Mouse (Mus musculus) liver, embryonic 11.5 days (tissue): ENCODE results near the gene Lrp2bp. TPM values are rescaled to one million over a fixed set of nuclear protein-coding genes. Genes with fewer than 3 reads are reported as not detected.
A peak's percentile ranks its signal among the peaks of the same experiment; 100 is the strongest.

Experiments used
- ATAC-seq: fragments of 200-750 bp; cut with Nextera tagmentation; replicated peaks from 2 replicates; pipeline ENCODE4 v1.8.0; 2017; ENCODE audit warnings: moderate number of reproducible peaks, mild to moderate bottlenecking, moderate TSS enrichment, moderate library complexity; ENCODE audit not compliant: low FRiP score
- DNase-seq: peaks from one replicate; pipeline ENCODE4 v3.0.0-alpha.2; 2017; ENCODE audit warnings: low spot score
- H3K27ac ChIP-seq: fragments of 300-500 bp; sonication (generic); 2 replicates; pipeline ENCODE4 v1.5.1; 2014; ENCODE audit warnings: mild to moderate bottlenecking, low read depth, low read length, control low read depth
- H3K27me3 ChIP-seq: fragments of 300-500 bp; sonication (generic); replicated peaks from 2 replicates; pipeline ENCODE4 v1.6.1; 2014; ENCODE audit warnings: low read length, mixed read lengths; ENCODE audit not compliant: control insufficient read depth, insufficient read depth
- H3K36me3 ChIP-seq: fragments of 300-500 bp; sonication (generic); 2 replicates; pipeline ENCODE4 v1.6.1; 2014; ENCODE audit warnings: mild to moderate bottlenecking, low read length, moderate library complexity, mixed read lengths; ENCODE audit not compliant: control insufficient read depth, insufficient read depth
- H3K4me1 ChIP-seq: fragments of 300-500 bp; sonication (generic); replicated peaks from 2 replicates; pipeline ENCODE4 v1.6.1; 2014; ENCODE audit warnings: low read length, mixed read lengths; ENCODE audit not compliant: control insufficient read depth, insufficient read depth
- H3K4me2 ChIP-seq: fragments of 300-500 bp; sonication (generic); 2 replicates; pipeline ENCODE4 v1.6.1; 2014; ENCODE audit warnings: mild to moderate bottlenecking, control low read depth, moderate library complexity
- H3K4me3 ChIP-seq: fragments of 300-500 bp; sonication (generic); 2 replicates; pipeline ENCODE4 v1.5.1; 2014; ENCODE audit warnings: low read depth, low read length, control low read depth
- H3K9ac ChIP-seq: fragments of 300-500 bp; sonication (generic); 2 replicates; pipeline ENCODE4 v1.6.1; 2014; ENCODE audit warnings: low read depth, low read length, control low read depth
- H3K9me3 ChIP-seq: fragments of 300-500 bp; sonication (generic); 2 replicates; pipeline ENCODE4 v1.6.1; 2016; ENCODE audit warnings: low read length, inconsistent platforms, mixed read lengths; ENCODE audit not compliant: control insufficient read depth
- WGBS: fragments of 180-500 bp; shearing (Covaris S2); extraction: QIAGEN DNeasy Blood & Tissue Kit; methylation state at CpG from one replicate; pipeline ENCODE4 v1.1.7; 2014; 5-methylcytosine and 5-hydroxymethylcytosine counted together
- polyA plus RNA-seq: library from polyadenylated mRNA; unstranded; fragments of >200 nt; fragmentation: Nextera tagmentation; extraction: Ambion mirVana; gene quantifications from 2 replicates; pipeline ENCODE4 v1.2.1, GENCODE M21; 2014

Lrp2bp gene
- polyA plus RNA-seq: 0.29 and 0.40 TPM in 2 replicates

DNA sequence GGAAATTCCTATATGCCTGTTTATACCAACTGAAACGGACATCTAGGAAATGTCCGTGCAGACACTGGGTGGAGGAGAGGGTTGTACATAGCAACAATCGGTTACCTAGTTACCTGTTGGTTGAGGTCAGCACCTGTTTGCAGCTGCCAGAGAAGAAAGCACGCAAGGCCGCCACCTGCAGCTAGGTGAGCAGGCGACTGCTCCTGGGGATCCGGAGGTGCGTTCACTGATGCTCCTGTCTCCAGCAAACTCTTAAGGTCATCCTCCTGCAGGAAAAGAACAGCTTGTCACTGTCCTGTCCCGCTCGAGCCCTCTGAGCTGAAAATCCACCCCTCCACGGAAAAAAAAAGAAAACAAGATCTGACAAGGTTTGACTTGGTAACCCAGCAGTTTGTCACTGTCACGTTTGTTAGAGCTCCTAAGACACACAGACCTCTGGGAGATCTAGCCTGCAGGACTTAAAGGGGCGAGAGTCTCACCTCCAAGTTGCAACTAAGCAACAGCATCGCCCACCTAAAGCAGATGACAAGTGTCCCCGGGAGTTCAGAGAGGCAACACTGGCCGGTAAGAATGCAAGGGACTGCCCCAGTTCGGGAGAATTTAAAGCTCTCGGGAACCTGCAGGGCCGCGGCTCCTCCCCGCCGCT lies at the start of gene Lrp2bp:
Gene Lrp2bp, plus strand, starts transcription at position 166 of the 646 bp plus-strand sequence.
- Histone ChIP-seq H3K27me3 (no peaks in the 10 kb centered on the region), H3K4me3 (peak within 1 kb of the TSS; percentile 49), H3K9me3 (no peaks in the 10 kb centered on the region), H3K36me3 (peaks cover 14% of the 10 kb centered on the region; the same call in 1 of the 2 replicates), H3K27ac (peak within 1 kb of the TSS; percentile 77), H3K4me1 (peaks cover 2% of the 10 kb centered on the region), H3K9ac (peak within 1 kb of the TSS; percentile 83), H3K4me2 (peak within 1 kb of the TSS; percentile 89)
- no peak for DNase-seq
- 6% methylated on average over 22 of the region's 22 CpGs for WGBS
- peak; percentile 41 for ATAC-seq

DNA sequence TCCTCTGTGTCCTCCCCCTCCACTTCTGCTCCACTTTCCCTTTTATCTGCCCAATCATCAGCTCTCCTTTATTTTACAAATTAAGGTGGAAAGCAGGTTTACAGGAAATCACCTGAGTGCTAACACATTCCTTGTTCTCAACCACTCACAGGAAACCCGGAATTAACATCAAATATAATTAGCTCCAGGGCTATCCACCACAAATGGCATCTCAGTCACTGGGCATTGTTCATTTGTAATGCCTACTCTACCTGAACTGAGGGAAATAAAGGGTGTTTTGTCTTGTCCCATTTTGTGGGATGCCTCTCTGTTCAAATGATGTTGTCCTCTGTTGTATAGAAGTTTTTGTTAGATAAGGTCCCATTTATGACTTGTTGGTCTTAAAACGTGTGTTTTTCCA lies 48.5 kb upstream of the Lrp2bp start:
- no peak overlapping the region for H3K4me3 ChIP-seq
- ATAC-seq (no peak), DNase-seq (no peak)
- H3K27ac ChIP-seq: no peak overlapping the region
- WGBS: 46% methylated on average over 2 of the region's 2 CpGs
- H3K4me1 ChIP-seq: no peaks in the 10 kb centered on the region
- H3K4me2 ChIP-seq: no peak overlapping the region
- H3K9ac ChIP-seq: no peak overlapping the region
- no peaks in the 10 kb centered on the region for H3K9me3 ChIP-seq
- no peaks in the 10 kb centered on the region for H3K36me3 ChIP-seq
- H3K27me3 ChIP-seq: no peaks in the 10 kb centered on the region

DNA sequence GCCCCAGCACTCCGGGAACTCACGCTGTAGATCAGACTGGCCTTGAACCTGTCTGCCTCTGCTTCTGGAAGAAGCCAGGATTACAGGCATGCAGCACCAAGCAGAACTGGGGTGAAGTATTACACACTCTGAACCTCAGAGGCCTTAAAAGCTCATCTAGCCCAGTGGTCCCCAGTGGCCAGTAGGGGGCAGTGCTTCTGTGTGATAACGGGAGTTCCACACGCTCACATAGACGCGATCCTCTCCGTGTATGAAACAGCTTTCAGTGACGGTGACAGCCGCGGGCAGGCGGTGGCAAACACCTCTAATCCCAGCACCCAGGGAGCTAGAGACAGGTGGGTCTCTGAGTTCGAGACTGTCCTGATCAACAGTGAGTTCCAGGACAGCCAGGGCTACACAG lies 28.2 kb upstream of the Lrp2bp start:
- Histone ChIP-seq H3K27ac (no peak overlapping the region), H3K9me3 (no peaks in the 10 kb centered on the region), H3K36me3 (no peaks in the 10 kb centered on the region), H3K4me3 (no peak overlapping the region), H3K27me3 (no peaks in the 10 kb centered on the region), H3K4me1 (peaks cover under 1% of the 10 kb centered on the region; the same call in 1 of the 2 replicates), H3K9ac (no peak overlapping the region), H3K4me2 (no peak overlapping the region)
- WGBS: 93% methylated on average over 12 of the region's 12 CpGs
- no peak for DNase-seq
- ATAC-seq: no peak

DNA sequence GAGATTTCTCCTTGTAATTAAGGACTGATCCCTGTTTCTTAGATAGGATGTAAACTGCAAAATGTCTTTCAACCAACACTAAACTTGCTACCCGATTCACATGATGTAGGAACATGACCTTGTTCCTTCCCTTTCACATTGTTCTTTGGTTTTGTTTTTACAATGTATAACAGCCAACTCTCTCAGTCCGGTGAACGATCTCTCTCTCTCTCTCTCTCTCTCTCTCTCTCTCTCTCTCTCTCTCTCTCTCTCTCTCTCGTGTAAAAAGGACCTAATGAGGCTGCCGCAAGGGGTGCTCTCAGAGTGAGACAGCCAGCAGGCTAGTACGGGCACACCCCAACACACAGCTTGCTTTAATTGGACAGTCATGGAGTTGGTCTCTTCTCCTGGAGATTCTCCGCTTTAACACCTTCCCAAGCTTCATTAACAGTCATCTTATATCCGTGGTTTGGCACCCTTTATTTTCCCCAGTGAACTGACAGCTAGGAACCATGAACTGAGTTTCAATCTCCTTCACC lies 25.1 kb upstream of the Lrp2bp start:
- ATAC-seq (no peak), DNase-seq (no peak)
- peaks cover 6% of the 10 kb centered on the region; the same call in 1 of the 2 replicates for H3K4me1 ChIP-seq
- no peak overlapping the region for H3K27ac ChIP-seq
- 77% methylated on average over 8 of the region's 8 CpGs for WGBS
- H3K9me3 ChIP-seq: no peaks in the 10 kb centered on the region
- peak overlapping the region; percentile 74; the same call in 1 of the 2 replicates for H3K4me3 ChIP-seq
- H3K36me3 ChIP-seq: peaks cover 10% of the 10 kb centered on the region
- H3K4me2 ChIP-seq: peak overlapping the region; percentile 85
- peak overlapping the region; percentile 78; the same call in 1 of the 2 replicates for H3K9ac ChIP-seq
- no peaks in the 10 kb centered on the region for H3K27me3 ChIP-seq

DNA sequence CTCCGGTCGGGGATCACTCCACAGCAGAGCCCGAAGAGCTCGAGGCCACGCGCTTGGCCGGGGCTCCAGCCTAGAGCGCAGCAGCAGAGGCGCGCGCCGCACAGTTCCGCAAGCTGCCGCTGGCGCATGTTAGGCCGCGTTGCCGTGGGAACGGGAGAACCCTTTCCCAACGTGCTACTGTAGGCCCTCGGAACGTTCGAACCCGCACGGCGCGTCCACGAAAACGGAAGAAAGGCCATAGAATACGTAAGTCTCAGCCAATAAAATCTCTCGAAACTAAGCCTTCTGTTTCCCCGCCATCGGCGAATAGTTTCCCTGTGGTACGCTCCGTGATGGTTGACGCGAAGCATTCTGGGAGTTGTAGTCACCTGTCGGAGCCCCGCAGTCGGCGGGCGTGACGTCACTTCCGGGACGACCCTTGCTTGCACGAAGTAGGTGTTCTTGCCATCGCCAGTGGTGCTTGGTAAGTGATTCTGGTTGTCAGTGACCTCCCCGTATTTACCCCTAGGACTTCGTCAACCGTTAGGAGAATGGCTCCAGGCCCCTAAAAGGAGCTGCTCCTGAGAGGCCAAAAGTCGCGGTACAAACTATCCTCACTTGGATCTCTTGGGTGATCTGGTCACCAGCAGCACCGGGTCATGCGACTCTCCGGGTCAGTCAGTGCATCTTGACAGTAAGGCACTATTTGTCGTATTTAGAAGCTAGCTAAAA lies 23.8 kb upstream of the Lrp2bp start, which contains the start of the genes 1700029J07Rik and Ufsp2:
Gene 1700029J07Rik, minus strand, starts transcription at position 127 of the 711 bp plus-strand sequence.
Gene Ufsp2, plus strand, starts transcription at position 403 of the 711 bp plus-strand sequence.
- under 1% methylated on average over 57 of the region's 57 CpGs for WGBS
- peak within 1 kb of the TSS; percentile 74 for H3K27ac ChIP-seq
- peak within 1 kb of the TSS; percentile 74 for H3K4me3 ChIP-seq
- ATAC-seq (peak; percentile 97), DNase-seq (peak; percentile 94)
- H3K27me3 ChIP-seq: no peaks in the 10 kb centered on the region
- peak within 1 kb of the TSS; percentile 85 for H3K4me2 ChIP-seq
- peak within 1 kb of the TSS; percentile 78 for H3K9ac ChIP-seq
- peaks cover 6% of the 10 kb centered on the region; the same call in 1 of the 2 replicates for H3K4me1 ChIP-seq
- peaks cover 12% of the 10 kb centered on the region for H3K36me3 ChIP-seq
- no peaks in the 10 kb centered on the region for H3K9me3 ChIP-seq

DNA sequence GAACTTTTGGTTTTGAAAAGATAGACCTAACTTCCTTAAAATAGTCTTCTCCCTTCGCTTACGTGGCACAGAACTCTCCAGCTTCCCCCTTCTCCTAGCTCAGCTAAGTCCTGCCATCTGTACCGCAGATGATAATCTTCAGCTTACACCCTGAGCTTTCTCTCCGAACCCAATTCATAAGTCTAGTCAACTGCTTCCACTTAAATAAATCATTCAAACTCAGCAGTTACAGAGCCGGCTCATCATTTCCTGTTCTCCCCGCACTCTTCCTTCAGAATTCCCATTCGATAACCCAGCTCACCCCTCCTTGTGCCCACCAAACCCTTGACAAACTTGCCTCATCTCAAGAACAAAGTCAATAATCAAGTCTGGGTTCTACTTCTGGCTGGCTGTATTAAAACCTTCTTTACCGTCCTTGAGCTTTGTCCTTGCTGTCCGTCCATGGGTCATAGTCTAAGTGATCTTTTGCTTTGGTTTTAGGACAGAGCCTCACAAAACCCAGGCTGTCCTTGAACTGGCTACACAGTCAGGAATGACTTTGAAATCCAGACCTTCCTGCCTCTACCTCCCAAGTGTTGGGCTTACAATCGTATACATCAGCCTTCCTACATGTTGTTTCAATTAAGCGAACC lies 23.1 kb upstream of the Lrp2bp start:
- Histone ChIP-seq H3K4me3 (peak overlapping the region; percentile 74), H3K4me2 (peak overlapping the region; percentile 85), H3K27ac (no peak overlapping the region), H3K4me1 (peaks cover 6% of the 10 kb centered on the region; the same call in 1 of the 2 replicates), H3K9ac (peak overlapping the region; percentile 78), H3K9me3 (no peaks in the 10 kb centered on the region), H3K27me3 (no peaks in the 10 kb centered on the region), H3K36me3 (peaks cover 15% of the 10 kb centered on the region)
- WGBS: 53% methylated on average over 11 of the region's 11 CpGs
- no peak for DNase-seq
- ATAC-seq: peak; percentile 47

DNA sequence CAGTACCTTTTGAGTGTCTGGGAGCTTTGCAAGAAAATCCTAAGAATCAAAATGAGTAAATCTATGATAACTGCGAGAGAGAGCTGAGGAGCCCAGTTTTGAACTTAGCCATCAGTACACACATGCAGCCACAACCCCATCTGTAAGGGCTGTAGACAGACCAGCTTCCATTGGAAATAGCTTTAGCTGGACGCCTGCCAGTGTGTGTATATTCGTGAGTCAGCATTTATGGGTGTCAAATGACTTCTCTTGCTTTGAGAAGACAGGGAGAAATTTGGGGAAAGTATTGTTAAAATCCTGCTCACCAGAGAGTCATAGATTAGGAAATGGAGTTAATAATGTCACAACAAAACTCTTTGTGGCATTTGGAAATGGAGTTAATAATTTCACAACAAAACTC lies 12.4 kb upstream of the Lrp2bp start:
- H3K4me1 ChIP-seq: no peaks in the 10 kb centered on the region
- peaks cover 12% of the 10 kb centered on the region for H3K36me3 ChIP-seq
- H3K9ac ChIP-seq: no peak overlapping the region
- no peak for DNase-seq
- 80% methylated on average over 3 of the region's 3 CpGs for WGBS
- ATAC-seq: no peak
- H3K4me3 ChIP-seq: no peak overlapping the region
- no peak overlapping the region for H3K27ac ChIP-seq
- H3K9me3 ChIP-seq: no peaks in the 10 kb centered on the region
- no peaks in the 10 kb centered on the region for H3K27me3 ChIP-seq
- no peak overlapping the region for H3K4me2 ChIP-seq

DNA sequence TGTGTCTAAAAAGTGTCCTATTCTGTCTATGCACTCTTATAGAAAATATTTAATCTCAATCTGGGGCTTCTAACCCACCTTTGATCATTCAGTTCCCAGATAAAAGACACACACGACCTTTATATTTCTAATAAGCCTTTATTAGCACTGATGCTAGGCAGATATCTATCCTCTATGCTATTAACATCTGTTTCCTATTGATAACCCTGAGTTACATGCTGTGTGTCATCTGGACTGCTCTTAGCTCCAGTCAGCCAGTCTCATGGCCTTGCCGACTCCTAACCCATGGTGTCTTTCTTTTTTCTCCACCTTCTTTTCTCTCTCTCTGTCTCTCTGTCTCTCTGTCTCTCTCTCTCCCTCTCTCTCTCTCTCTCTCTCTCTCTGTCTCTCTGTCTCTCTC lies 10.9 kb upstream of the Lrp2bp start:
- no peak overlapping the region for H3K4me3 ChIP-seq
- no peak overlapping the region for H3K9ac ChIP-seq
- DNase-seq: no peak
- no peaks in the 10 kb centered on the region for H3K4me1 ChIP-seq
- peak; percentile 80 for ATAC-seq
- H3K36me3 ChIP-seq: peaks cover 9% of the 10 kb centered on the region
- H3K27me3 ChIP-seq: no peaks in the 10 kb centered on the region
- H3K4me2 ChIP-seq: no peak overlapping the region
- H3K9me3 ChIP-seq: no peaks in the 10 kb centered on the region
- WGBS: 51% methylated on average over 2 of the region's 2 CpGs
- no peak overlapping the region for H3K27ac ChIP-seq
